Mouse (Mus musculus) erythroblast, embryonic 14.5 days (primary cell): Measurements from ENCODE around the gene Zfand3. TPM values are rescaled to one million over a fixed set of nuclear protein-coding genes. Genes with fewer than 3 reads are reported as not detected.

Experiments used
- H3K27me3 ChIP-seq: 2 replicates; pipeline ENCODE4 v1.6.1; 2012; ENCODE audit warnings: inconsistent platforms; ENCODE audit not compliant: control insufficient read depth
- H3K36me3 ChIP-seq: 2 replicates; pipeline ENCODE4 v1.6.1; 2012; ENCODE audit warnings: mild to moderate bottlenecking, inconsistent platforms; ENCODE audit not compliant: control insufficient read depth
- H3K4me1 ChIP-seq: 2 replicates; pipeline ENCODE4 v1.6.1; 2012; ENCODE audit warnings: inconsistent platforms; ENCODE audit not compliant: control insufficient read depth
- H3K4me3 ChIP-seq: replicated peaks from 2 replicates; pipeline ENCODE3; 2012; ENCODE audit warnings: moderate library complexity, mild to moderate bottlenecking, inconsistent platforms
- H3K9me3 ChIP-seq: 2 replicates; pipeline ENCODE4 v1.6.1; 2012; ENCODE audit warnings: low read length, inconsistent platforms, mixed read lengths; ENCODE audit not compliant: control insufficient read depth
- GATA1 ChIP-seq: IDR thresholded peaks from 2 replicates; pipeline ENCODE4 v1.6.1; 2012; ENCODE audit warnings: low read length, inconsistent platforms, mixed read lengths
- TAL1 ChIP-seq: IDR thresholded peaks from 3 replicates; pipeline ENCODE4 v1.6.1; 2012; ENCODE audit warnings: low read length, inconsistent platforms, mixed read lengths
- polyA plus RNA-seq: library from polyadenylated mRNA; stranded (reverse); fragments of >175 nt; gene quantifications from 2 replicates; pipeline ENCODE4 v1.2.3, GENCODE M21; 2012

The Zfand3 gene
- polyA plus RNA-seq, 1 experiment: 9.6 TPM

DNA sequence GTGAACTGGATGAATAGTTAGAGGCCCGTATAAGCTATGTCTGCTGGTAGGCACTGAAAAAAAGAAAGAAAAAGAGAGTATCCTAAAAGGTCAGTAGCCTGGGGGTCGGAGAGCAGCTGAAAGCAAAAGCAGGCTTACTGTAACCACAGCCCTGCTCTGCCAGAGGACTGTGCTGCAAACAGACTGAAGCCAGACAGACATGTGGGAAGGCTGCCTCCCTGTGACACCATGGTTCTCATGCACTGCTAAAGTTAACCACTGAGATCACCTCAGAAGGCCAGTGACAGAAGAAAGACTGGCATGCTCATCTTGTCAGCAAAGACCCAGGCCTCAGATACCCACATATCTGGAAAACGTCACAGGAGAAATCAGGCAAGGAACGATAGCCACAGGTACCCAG is 253.9 kb downstream of the Zfand3 start:
- Histone ChIP-seq H3K4me1 (no peaks in the 10 kb centered on the region), H3K9me3 (no peaks in the 10 kb centered on the region), H3K27me3 (no peaks in the 10 kb centered on the region), H3K36me3 (no peaks in the 10 kb centered on the region), H3K4me3 (no peak overlapping the region)
- no peak for TF ChIP-seq GATA1
- TF ChIP-seq TAL1: no peak

DNA sequence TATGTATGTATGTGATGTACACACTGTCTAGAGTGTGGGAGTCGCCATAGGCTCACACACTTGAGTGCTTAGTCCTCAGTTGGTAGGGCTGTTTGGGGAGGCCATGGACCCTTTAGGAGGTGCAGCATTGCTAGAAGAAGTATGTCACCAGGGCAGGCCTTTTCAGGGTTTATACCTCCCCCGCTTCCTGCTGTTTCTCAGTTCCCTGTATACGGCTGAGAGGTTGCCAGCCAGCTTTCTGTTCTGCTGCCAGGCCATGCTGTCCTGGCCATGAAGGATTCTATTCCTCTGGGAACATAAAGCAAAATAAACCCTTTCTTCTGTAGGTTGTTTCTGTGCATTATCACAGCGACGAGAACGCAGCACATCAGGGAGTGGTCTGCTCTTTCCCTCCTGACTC is 255.4 kb downstream of the Zfand3 start:
- no peaks in the 10 kb centered on the region for H3K27me3 ChIP-seq
- H3K9me3 ChIP-seq: no peaks in the 10 kb centered on the region
- H3K4me1 ChIP-seq: no peaks in the 10 kb centered on the region
- H3K4me3 ChIP-seq: no peak overlapping the region
- TF ChIP-seq TAL1 (no peak), GATA1 (no peak)
- H3K36me3 ChIP-seq: no peaks in the 10 kb centered on the region

Other genes starting within 250 kb of the Zfand3 start
- 0.04 and 0.06 TPM in 2 replicates for gene Mdga1, start 34.6 kb upstream of the Zfand3 start, polyA plus RNA-seq